Mouse (Mus musculus): ENCODE results near the gene Apoh. TPM values are rescaled to one million over a fixed set of nuclear protein-coding genes. Genes with fewer than 3 reads are reported as not detected.

Gene Apoh
- polyA plus RNA-seq, 1 experiment from 2014 or later, result 3.3 TPM

DNA sequence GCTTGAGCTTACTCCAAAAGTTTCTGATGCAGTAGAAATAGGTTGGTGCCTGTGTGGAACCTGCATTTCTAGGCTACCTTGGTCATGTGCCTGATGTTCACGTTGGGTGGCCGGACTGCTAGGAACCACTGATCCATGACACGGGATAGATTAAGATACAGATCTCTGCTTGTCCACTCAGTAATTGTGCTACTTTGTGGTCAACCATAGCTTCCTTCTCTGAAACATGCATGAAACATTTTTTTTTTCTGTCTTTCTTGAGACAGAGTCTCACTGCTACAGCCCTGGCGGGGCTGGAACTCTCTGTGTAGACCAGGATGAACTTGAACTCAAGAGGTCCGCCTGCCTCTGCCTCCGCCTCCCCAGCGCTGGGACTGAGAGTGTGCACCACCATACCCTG, 33.7 kb downstream of the Apoh start:
- Histone ChIP-seq H3K4me2 (replicated peaks; ENCODE audit: low read depth) (no peak overlapping the region), H3K9me3 (ENCODE audit: control insufficient read depth, low read length) (no peaks in the 10 kb centered on the region), H3K4me3 (ENCODE audit: low read depth, low read length) (no peak overlapping the region), H3K9ac (ENCODE audit: low read length) (no peak overlapping the region), H3K4me1 (replicated peaks; ENCODE audit: control insufficient read depth, insufficient read depth) (no peaks in the 10 kb centered on the region), H3K27ac (replicated peaks) (no peak overlapping the region), H3K36me3 (ENCODE audit: control insufficient read depth, insufficient read depth, low read length) (no peaks in the 10 kb centered on the region), H3K27me3 (ENCODE audit: control insufficient read depth, insufficient read depth, low read length) (no peaks in the 10 kb centered on the region)
- no peak for ATAC-seq (ENCODE audit: low FRiP score, low TSS enrichment)
- WGBS, result 93% methylated on average over 7 of the region's 7 CpGs
- no peak for DNase-seq (ENCODE audit: low spot score)
- no peak for TF ChIP-seq CTCF (IDR thresholded peaks at IDR 0.05; ENCODE audit: low read depth)
- no peak for TF ChIP-seq EP300 (optimal IDR thresholded peaks at IDR 0.05)

DNA sequence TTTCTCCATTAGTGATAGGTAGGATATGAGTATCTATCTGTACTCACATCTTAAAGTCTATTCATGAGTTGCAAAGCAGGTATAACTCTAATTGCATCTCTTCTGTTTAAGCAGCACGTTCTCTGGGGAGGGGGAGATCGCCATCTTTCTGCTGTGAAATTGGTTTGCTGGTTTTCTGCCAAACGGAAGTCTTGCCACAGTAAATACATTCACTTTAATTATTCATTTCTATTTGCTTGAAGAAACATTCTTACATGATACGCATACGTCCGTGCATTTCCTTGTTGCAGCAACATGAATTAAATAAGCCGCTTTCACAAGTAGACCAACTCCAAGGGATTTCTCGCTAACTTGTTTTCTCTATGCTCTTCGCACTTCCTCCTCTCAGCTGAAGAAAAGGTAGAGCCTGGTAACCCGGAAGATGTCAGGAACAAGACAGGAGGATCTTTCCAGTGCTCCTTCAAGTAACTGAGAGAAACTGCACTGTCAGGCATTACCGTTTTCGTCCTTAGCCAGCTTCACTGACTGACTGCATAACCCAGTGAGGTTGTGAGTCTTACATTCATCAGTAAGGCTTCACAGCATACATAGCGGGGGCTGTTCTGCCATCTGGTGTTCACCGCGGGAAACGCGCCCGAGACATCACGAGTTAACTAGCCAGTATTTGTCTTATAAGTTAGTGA, 34.7 kb downstream of the Apoh start:
- ATAC-seq (ENCODE audit: low FRiP score, low TSS enrichment) (peak; percentile 85), DNase-seq (ENCODE audit: low spot score) (peak; percentile 88)
- H3K36me3 ChIP-seq (ENCODE audit: control insufficient read depth, insufficient read depth, low read length), result no peaks in the 10 kb centered on the region
- H3K27ac ChIP-seq (replicated peaks), result no peak overlapping the region
- no peak overlapping the region for H3K9ac ChIP-seq (ENCODE audit: low read length)
- 0 out of 2 replicates have a peak overlapping the region, but pooled peaks have one; percentile 1 for H3K4me2 ChIP-seq (replicated peaks; ENCODE audit: low read depth)
- no peak overlapping the region for H3K4me3 ChIP-seq (ENCODE audit: low read depth, low read length)
- WGBS, result 33% methylated on average over 19 of the region's 19 CpGs
- H3K9me3 ChIP-seq (ENCODE audit: control insufficient read depth, low read length), result no peaks in the 10 kb centered on the region; the same call in 1 of the 2 replicates
- TF ChIP-seq CTCF (IDR thresholded peaks at IDR 0.05; ENCODE audit: low read depth) (peak; percentile 99), EP300 (optimal IDR thresholded peaks at IDR 0.05) (no peak)
- H3K27me3 ChIP-seq (ENCODE audit: control insufficient read depth, insufficient read depth, low read length), result no peaks in the 10 kb centered on the region
- no peaks in the 10 kb centered on the region for H3K4me1 ChIP-seq (replicated peaks; ENCODE audit: control insufficient read depth, insufficient read depth)

DNA sequence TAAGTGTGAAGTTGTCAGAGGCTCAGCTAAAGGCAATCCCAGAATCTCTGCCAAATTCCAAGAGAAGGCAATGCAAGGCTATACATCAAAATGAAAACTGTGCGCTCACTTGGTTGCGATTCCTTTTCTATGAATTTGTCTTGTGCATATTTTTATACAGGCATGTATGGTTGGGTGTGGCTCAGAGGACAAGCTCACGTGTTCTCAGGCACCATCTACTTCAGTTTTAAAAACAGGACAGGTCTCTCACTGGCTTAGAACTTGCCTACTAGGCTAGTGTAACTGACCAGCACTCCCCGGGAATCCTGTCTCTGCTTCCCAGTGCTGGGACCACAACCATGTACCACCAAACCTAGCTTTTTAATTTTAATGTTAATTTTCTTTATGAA, 35.2 kb downstream of the Apoh start:
- Histone ChIP-seq H3K4me2 (replicated peaks; ENCODE audit: low read depth) (no peak overlapping the region), H3K27ac (replicated peaks) (no peak overlapping the region), H3K27me3 (ENCODE audit: control insufficient read depth, insufficient read depth, low read length) (no peaks in the 10 kb centered on the region), H3K4me1 (replicated peaks; ENCODE audit: control insufficient read depth, insufficient read depth) (no peaks in the 10 kb centered on the region), H3K4me3 (ENCODE audit: low read depth, low read length) (no peak overlapping the region), H3K9me3 (ENCODE audit: control insufficient read depth, low read length) (no peaks in the 10 kb centered on the region; the same call in 1 of the 2 replicates), H3K9ac (ENCODE audit: low read length) (no peak overlapping the region), H3K36me3 (ENCODE audit: control insufficient read depth, insufficient read depth, low read length) (no peaks in the 10 kb centered on the region)
- WGBS, result 60% methylated on average over 4 of the region's 4 CpGs
- no peak for DNase-seq (ENCODE audit: low spot score)
- TF ChIP-seq CTCF (IDR thresholded peaks at IDR 0.05; ENCODE audit: low read depth) (no peak), EP300 (optimal IDR thresholded peaks at IDR 0.05) (no peak)
- ATAC-seq (ENCODE audit: low FRiP score, low TSS enrichment), result 0 out of 2 replicates have a peak, but pooled peaks have one; percentile 12

DNA sequence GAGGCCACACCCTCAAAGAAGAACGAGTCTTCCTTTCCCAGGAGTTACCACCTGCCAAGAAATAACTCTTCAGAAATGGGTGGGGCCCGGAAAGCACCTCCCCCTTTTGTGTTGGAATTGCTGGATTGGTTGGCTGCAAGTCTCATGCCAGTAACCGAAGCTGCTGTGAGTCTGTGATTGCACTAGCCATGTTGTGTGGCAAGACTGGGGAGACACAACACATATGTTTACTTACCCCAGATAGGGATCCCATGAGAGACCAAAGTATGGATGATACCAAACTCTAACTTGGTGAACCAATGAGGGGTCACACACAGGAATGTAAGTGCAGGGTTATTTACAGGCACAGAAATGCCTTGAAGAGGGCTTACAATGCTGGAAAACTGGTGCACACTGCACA, 39.5 kb downstream of the Apoh start:
- ATAC-seq (ENCODE audit: low FRiP score, low TSS enrichment), result no peak
- no peaks in the 10 kb centered on the region for H3K36me3 ChIP-seq (ENCODE audit: control insufficient read depth, insufficient read depth, low read length)
- H3K4me3 ChIP-seq (ENCODE audit: low read depth, low read length), result no peak overlapping the region
- no peaks in the 10 kb centered on the region for H3K27me3 ChIP-seq (ENCODE audit: control insufficient read depth, insufficient read depth, low read length)
- no peaks in the 10 kb centered on the region for H3K4me1 ChIP-seq (replicated peaks; ENCODE audit: control insufficient read depth, insufficient read depth)
- TF ChIP-seq EP300 (optimal IDR thresholded peaks at IDR 0.05) (no peak), CTCF (IDR thresholded peaks at IDR 0.05; ENCODE audit: low read depth) (no peak)
- no peak overlapping the region for H3K9ac ChIP-seq (ENCODE audit: low read length)
- no peak overlapping the region for H3K27ac ChIP-seq (replicated peaks)
- H3K4me2 ChIP-seq (replicated peaks; ENCODE audit: low read depth), result no peak overlapping the region
- 68% methylated on average over 3 of the region's 3 CpGs for WGBS
- no peaks in the 10 kb centered on the region; the same call in 1 of the 2 replicates for H3K9me3 ChIP-seq (ENCODE audit: control insufficient read depth, low read length)
- no peak for DNase-seq (ENCODE audit: low spot score)

DNA sequence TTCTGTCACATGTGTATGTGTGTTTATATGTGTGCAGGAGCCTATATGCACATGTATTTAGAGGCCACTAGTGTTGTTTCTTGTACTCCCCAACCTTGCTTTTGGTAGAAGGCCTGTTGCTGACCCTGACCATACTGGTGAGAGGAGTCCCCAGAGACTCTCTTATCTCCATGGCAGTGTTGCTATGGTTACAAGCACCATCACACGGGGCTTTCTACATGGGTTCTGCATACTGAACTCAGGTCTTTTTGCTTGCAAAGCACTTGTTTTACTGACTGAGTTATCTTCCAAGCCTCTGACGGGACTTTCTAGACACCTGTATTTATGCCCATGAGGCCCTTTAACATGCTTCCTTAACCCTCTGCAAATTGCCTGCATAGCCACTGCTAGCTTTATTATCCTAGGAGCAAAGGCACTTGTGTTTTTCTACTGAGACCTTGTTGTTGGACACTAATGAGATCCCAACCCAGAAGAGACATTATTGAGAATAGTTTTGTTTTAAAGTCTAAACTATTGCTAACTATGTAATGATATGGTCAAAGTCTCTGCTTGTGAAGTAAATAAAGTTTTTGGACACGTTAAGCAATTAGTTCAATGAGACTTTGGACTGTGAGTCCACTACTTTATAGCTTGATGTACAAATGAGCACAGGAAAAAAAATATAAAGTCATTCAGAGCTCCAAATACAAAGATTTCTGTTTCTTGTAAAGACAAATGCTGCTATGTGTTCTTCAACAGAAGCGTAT, 41.9 kb downstream of the Apoh start:
- H3K27me3 ChIP-seq (ENCODE audit: control insufficient read depth, insufficient read depth, low read length), result no peaks in the 10 kb centered on the region
- no peaks in the 10 kb centered on the region for H3K36me3 ChIP-seq (ENCODE audit: control insufficient read depth, insufficient read depth, low read length)
- 52% methylated on average over 4 of the region's 4 CpGs for WGBS
- no peaks in the 10 kb centered on the region for H3K4me1 ChIP-seq (replicated peaks; ENCODE audit: control insufficient read depth, insufficient read depth)
- H3K4me2 ChIP-seq (replicated peaks; ENCODE audit: low read depth), result no peak overlapping the region
- TF ChIP-seq EP300 (optimal IDR thresholded peaks at IDR 0.05) (no peak), CTCF (IDR thresholded peaks at IDR 0.05; ENCODE audit: low read depth) (no peak)
- no peak overlapping the region for H3K27ac ChIP-seq (replicated peaks)
- ATAC-seq (ENCODE audit: low FRiP score, low TSS enrichment), result no peak
- H3K9ac ChIP-seq (ENCODE audit: low read length), result no peak overlapping the region
- no peak for DNase-seq (ENCODE audit: low spot score)
- no peak overlapping the region for H3K4me3 ChIP-seq (ENCODE audit: low read depth, low read length)
- H3K9me3 ChIP-seq (ENCODE audit: control insufficient read depth, low read length), result no peaks in the 10 kb centered on the region; the same call in 1 of the 2 replicates

DNA sequence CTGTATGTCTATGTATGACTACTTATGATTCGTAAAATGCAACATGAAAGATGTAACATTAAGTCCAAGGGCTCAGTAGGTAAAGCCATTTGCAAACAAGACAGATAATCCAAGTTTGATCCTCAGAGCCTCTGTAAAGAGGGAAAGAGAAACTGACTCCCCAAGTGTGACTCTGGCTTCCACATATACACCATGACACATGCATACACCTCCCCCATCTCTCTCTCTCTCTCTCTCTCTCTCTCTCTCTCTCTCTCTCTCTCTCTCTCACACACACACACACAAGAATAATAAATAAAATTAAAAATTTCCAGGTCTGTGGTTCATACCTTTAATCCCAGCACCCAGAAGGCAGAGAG, 42.5 kb downstream of the Apoh start:
- DNase-seq (ENCODE audit: low spot score), result no peak
- no peaks in the 10 kb centered on the region for H3K27me3 ChIP-seq (ENCODE audit: control insufficient read depth, insufficient read depth, low read length)
- H3K9ac ChIP-seq (ENCODE audit: low read length), result no peak overlapping the region
- H3K36me3 ChIP-seq (ENCODE audit: control insufficient read depth, insufficient read depth, low read length), result no peaks in the 10 kb centered on the region
- no peaks in the 10 kb centered on the region; the same call in 1 of the 2 replicates for H3K9me3 ChIP-seq (ENCODE audit: control insufficient read depth, low read length)
- 59% methylated on average over 1 of the region's 1 CpGs for WGBS
- ATAC-seq (ENCODE audit: low FRiP score, low TSS enrichment), result no peak
- no peaks in the 10 kb centered on the region for H3K4me1 ChIP-seq (replicated peaks; ENCODE audit: control insufficient read depth, insufficient read depth)
- no peak overlapping the region for H3K4me2 ChIP-seq (replicated peaks; ENCODE audit: low read depth)
- no peak overlapping the region for H3K27ac ChIP-seq (replicated peaks)
- no peak overlapping the region for H3K4me3 ChIP-seq (ENCODE audit: low read depth, low read length)
- TF ChIP-seq EP300 (optimal IDR thresholded peaks at IDR 0.05), result no peak
- no peak for TF ChIP-seq CTCF (IDR thresholded peaks at IDR 0.05; ENCODE audit: low read depth)

Data from stomach, postnatal 0 days (tissue).